Mouse (Mus musculus) heart, postnatal 0 days (tissue): ENCODE data around the gene Rbm41. TPM values are rescaled to one million over a fixed set of nuclear protein-coding genes. Genes with fewer than 3 reads are reported as not detected.

ENCODE experiments used
- ATAC-seq: fragments of 200-750 bp; cut with Nextera tagmentation; 2 replicates; pipeline ENCODE4 v1.8.0; 2017; ENCODE audit warnings: low read depth, moderate number of reproducible peaks, moderate library complexity; ENCODE audit not compliant: insufficient read depth
- DNase-seq: peaks from one replicate; pipeline ENCODE4 v3.0.0-alpha.2; 2016; ENCODE audit warnings: low spot score
- H3K27ac ChIP-seq: fragments of 300-500 bp; sonication (generic); 2 replicates; pipeline ENCODE4 v1.5.1; 2014; ENCODE audit warnings: low read depth, mild to moderate bottlenecking
- H3K27me3 ChIP-seq: fragments of 300-500 bp; sonication (generic); 2 replicates; pipeline ENCODE4 v1.6.1; 2014; ENCODE audit warnings: low read length, mixed read lengths; ENCODE audit not compliant: control insufficient read depth, insufficient read depth
- H3K36me3 ChIP-seq: fragments of 300-500 bp; sonication (generic); replicated peaks from 2 replicates; pipeline ENCODE4 v1.6.1; 2014; ENCODE audit warnings: low read length, mixed read lengths; ENCODE audit not compliant: control insufficient read depth, insufficient read depth
- H3K4me1 ChIP-seq: fragments of 300-500 bp; sonication (generic); 2 replicates; pipeline ENCODE4 v1.6.1; 2014; ENCODE audit warnings: antibody characterized with exemption; ENCODE audit not compliant: control insufficient read depth, insufficient read depth
- H3K4me2 ChIP-seq: fragments of 300-500 bp; sonication (generic); 2 replicates; pipeline ENCODE4 v1.6.1; 2014; ENCODE audit warnings: low read depth, mild to moderate bottlenecking, low read length, moderate library complexity
- H3K4me3 ChIP-seq: fragments of 300-500 bp; sonication (generic); 2 replicates; pipeline ENCODE4 v1.5.1; 2014; ENCODE audit warnings: low read depth, low read length
- H3K9ac ChIP-seq: fragments of 300-500 bp; sonication (generic); replicated peaks from 2 replicates; pipeline ENCODE4 v1.6.1; 2014; ENCODE audit warnings: low read depth, low read length, mixed read lengths
- H3K9me3 ChIP-seq: fragments of 300-500 bp; sonication (generic); replicated peaks from 2 replicates; pipeline ENCODE4 v1.6.1; 2016; ENCODE audit warnings: low read length; ENCODE audit not compliant: control insufficient read depth
- CTCF ChIP-seq: IDR thresholded peaks from 2 replicates; pipeline ENCODE4 v1.5.1; 2016; ENCODE audit warnings: antibody characterized with exemption, control low read depth, low read depth
- EP300 ChIP-seq: IDR thresholded peaks from 2 replicates; pipeline ENCODE4 v1.6.1; 2016; ENCODE audit warnings: antibody characterized with exemption, low read depth
- WGBS: fragments of 180-500 bp; shearing (Covaris S2); extraction: QIAGEN DNeasy Blood & Tissue Kit; methylation state at CpG from one replicate; pipeline ENCODE4 v1.1.7; 2014; 5-methylcytosine and 5-hydroxymethylcytosine counted together
- polyA plus RNA-seq: library from polyadenylated mRNA; unstranded; fragments of >200 nt; fragmentation: Nextera tagmentation; extraction: Ambion mirVana; gene quantifications from 2 replicates; pipeline ENCODE4 v1.2.1, GENCODE M21; 2015
- total RNA-seq: library from RNA; depleted of rRNA; stranded (reverse); fragments of >200 nt; gene quantifications from 2 replicates; pipeline ENCODE4 v1.2.3, GENCODE M21; 2014; ENCODE audit warnings: low replicate concordance

Rbm41 gene
- total and polyA plus RNA-seq, 2 experiments from 2014 or later: 3.2 to 3.6 TPM

DNA sequence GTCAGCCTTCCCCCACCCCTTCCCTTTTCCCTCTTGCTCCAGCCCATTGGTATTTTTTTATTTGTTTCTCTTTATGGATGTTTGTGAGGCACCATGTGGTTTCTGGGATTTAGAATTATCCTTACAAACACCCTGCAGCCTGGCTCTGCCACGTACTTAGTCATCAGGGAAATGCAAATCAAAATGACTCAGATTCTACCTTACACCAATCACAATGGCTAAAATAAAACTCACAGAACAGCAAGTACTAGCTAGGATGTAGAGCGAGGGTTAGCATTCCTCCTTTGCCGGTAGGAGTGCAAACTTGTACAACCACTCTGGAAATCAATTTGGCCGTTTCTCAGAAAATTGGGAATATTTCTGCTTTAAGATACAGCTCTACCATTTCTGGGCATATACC, 77.8 kb downstream of the Rbm41 start:
- no peaks in the 10 kb centered on the region for H3K9me3 ChIP-seq
- no peak overlapping the region for H3K4me3 ChIP-seq
- WGBS: 84% methylated on average over 4 of the region's 4 CpGs
- H3K4me1 ChIP-seq: no peaks in the 10 kb centered on the region
- no peak for ATAC-seq
- no peaks in the 10 kb centered on the region for H3K27me3 ChIP-seq
- H3K27ac ChIP-seq: no peak overlapping the region
- H3K4me2 ChIP-seq: no peak overlapping the region
- TF ChIP-seq CTCF: no peak
- no peak for TF ChIP-seq EP300
- no peak for DNase-seq
- no peaks in the 10 kb centered on the region for H3K36me3 ChIP-seq
- no peak overlapping the region for H3K9ac ChIP-seq

DNA sequence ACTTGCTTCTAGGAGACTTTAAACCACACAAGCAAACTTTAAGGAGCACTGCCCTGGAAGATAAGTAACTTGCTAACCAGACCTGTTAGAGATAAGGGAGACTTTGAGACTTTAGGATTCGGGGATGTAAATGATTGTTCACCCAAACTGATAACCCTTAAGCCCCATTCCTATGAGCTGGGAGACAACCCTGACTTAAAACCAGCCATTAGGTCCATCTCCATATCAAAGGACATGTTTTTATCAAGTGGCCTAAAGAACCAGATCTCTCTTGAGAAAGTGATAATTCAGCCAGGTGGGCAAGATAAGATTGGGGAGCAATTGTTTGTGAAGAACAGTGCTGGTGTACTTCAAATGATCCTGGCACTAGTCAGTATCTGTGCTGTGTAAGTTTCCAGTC, 107.0 kb downstream of the Rbm41 start:
- Histone ChIP-seq H3K9me3 (no peaks in the 10 kb centered on the region), H3K4me1 (no peaks in the 10 kb centered on the region), H3K9ac (no peak overlapping the region), H3K4me2 (no peak overlapping the region), H3K27me3 (no peaks in the 10 kb centered on the region), H3K36me3 (no peaks in the 10 kb centered on the region), H3K27ac (no peak overlapping the region), H3K4me3 (no peak overlapping the region)
- no peak for DNase-seq
- WGBS: 41% methylated on average over 1 of the region's 1 CpGs
- no peak for ATAC-seq
- TF ChIP-seq CTCF: no peak
- TF ChIP-seq EP300: no peak

DNA sequence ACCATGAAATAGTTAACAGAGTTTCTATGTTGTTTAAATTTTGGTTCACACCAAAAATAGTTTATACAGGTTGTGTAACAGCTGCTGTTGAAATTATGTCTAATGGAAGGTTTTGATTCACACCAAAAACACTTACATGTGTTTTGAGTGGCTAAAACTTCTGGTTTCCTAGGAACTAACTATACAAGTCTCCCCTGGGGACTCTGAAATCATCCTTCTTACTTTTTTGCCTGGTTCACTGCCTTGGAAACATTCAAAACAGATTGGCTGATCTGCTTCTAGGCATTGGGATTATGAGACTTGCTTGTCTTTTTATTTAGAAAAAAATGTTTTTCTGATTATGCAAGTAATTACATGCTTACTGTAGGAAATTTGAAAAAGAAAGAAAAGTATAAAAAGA, 115.2 kb downstream of the Rbm41 start:
- TF ChIP-seq EP300 (no peak), CTCF (no peak)
- H3K27me3 ChIP-seq: no peaks in the 10 kb centered on the region
- DNase-seq: no peak
- no peaks in the 10 kb centered on the region for H3K9me3 ChIP-seq
- ATAC-seq: no peak
- H3K36me3 ChIP-seq: no peaks in the 10 kb centered on the region
- H3K4me2 ChIP-seq: no peak overlapping the region
- no peak overlapping the region for H3K4me3 ChIP-seq
- no peaks in the 10 kb centered on the region for H3K4me1 ChIP-seq
- H3K27ac ChIP-seq: no peak overlapping the region
- no peak overlapping the region for H3K9ac ChIP-seq

DNA sequence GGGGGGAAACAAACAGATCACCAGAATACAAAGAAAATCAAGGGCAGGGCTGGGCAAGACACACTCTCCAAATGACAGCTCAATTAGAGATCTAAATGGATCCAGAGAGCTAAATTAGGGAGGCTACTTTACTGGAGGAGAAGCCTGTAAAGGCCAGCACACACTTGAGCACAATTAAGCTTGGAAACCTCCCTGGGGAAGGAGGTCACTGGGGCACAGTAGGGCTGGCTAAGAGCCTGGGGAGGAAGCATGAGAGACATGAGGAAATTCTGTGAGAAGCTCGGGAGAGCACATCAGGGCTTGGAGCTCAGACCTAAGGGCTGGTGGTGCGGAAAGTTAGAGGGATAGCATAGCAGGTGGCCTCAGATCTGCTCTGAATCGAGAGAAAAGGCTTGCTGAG, 120.5 kb downstream of the Rbm41 start:
- H3K4me1 ChIP-seq: no peaks in the 10 kb centered on the region
- H3K27me3 ChIP-seq: no peaks in the 10 kb centered on the region
- no peaks in the 10 kb centered on the region for H3K9me3 ChIP-seq
- no peak overlapping the region for H3K4me3 ChIP-seq
- H3K36me3 ChIP-seq: no peaks in the 10 kb centered on the region
- DNase-seq (no peak), ATAC-seq (no peak)
- 39% methylated on average over 3 of the region's 3 CpGs for WGBS
- H3K27ac ChIP-seq: no peak overlapping the region
- no peak overlapping the region for H3K9ac ChIP-seq
- TF ChIP-seq CTCF (no peak), EP300 (no peak)
- H3K4me2 ChIP-seq: no peak overlapping the region

DNA sequence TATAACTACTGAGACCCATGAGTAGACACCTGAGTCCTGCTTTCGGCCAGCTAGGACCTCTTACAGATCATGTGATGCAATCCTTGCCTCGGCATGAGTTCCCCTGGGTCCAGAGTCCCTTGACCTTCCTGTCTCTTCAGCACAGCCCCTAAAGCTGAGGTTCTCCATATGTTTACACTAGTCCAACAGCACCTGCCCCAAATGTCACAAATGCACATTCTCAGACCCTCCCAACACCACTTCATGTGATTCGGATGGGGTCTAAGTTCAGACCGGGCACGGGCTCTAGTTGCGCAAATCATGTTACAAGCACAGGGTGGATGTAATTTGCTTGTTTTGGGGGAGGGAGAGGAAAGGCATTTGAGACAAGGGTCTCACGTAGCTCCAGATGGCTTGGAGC, 121.3 kb downstream of the Rbm41 start:
- DNase-seq: no peak
- Histone ChIP-seq H3K27ac (no peak overlapping the region), H3K36me3 (no peaks in the 10 kb centered on the region), H3K9ac (no peak overlapping the region), H3K4me3 (no peak overlapping the region), H3K9me3 (no peaks in the 10 kb centered on the region), H3K4me2 (no peak overlapping the region), H3K4me1 (no peaks in the 10 kb centered on the region), H3K27me3 (no peaks in the 10 kb centered on the region)
- no peak for TF ChIP-seq EP300
- no peak for TF ChIP-seq CTCF
- WGBS: 83% methylated on average over 7 of the region's 7 CpGs
- no peak for ATAC-seq

DNA sequence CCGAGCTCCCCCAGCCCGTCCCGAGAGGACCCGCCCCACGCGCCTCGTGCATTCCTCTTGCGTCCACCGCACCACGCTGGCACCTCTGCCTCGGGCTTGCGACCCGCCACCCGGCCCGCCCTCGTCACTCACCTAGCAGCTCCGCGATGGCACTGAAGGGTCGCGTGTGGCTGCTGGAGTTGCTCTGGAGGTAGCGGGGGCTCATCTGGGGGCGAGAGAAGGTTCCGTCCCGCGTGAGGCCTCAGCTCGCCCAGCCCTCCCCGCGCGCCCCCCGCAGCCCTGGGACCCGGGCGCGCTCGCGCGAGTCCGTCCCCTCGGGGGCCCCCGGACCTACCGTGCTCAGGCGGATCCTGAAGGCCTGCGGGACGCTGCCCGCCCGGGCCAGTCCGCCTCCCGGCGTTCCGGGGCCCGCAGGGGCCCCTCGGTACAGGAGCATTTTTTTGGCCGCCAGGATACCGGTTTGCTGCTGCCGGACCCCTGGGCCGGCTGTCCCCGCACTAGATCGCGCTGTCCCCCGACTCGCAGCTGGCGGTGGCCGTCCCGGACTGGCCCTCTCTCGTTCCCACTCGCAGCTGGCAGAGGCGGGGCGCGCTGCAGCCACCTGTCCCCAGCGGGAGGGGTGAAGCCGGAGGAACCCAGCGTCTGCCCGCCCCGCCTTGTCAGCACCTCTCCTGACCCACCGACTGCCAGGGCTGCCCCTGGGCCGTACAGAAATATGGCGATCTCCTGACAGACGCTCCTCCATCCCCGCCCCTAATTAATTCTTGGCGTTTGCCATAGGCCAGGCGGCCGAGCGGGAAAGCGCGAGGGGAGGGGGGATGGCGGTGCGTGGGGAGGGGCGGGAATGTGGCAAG, 127.2 kb downstream of the Rbm41 start, which contains the start of gene Morc4:
Morc4 (minus strand) TSS at position 740 of the 854 bp plus-strand sequence.
- Histone ChIP-seq H3K9ac (peak within 1 kb of the TSS; percentile 61), H3K9me3 (no peaks in the 10 kb centered on the region), H3K4me2 (peak within 1 kb of the TSS; percentile 88), H3K36me3 (no peaks in the 10 kb centered on the region), H3K27me3 (no peaks in the 10 kb centered on the region), H3K4me3 (peak within 1 kb of the TSS; percentile 71), H3K27ac (peak within 1 kb of the TSS; percentile 31; the same call in 1 of the 2 replicates), H3K4me1 (no peaks in the 10 kb centered on the region)
- TF ChIP-seq EP300 (no peak), CTCF (no peak)
- DNase-seq: peak; percentile 50
- 31% methylated on average over 71 of the region's 87 CpGs for WGBS
- ATAC-seq: peak; percentile 91
